Mouse (Mus musculus) frontal cortex, adult (tissue): ENCODE data around the gene Olfr101.

Source experiments
- ATAC-seq: cut with Nextera tagmentation; 2 replicates; pipeline ENCODE4 v1.9.2; 2017; ENCODE audit warnings: mild to moderate bottlenecking, moderate library complexity, mixed read lengths; ENCODE audit not compliant: low TSS enrichment

Olfr101 gene

GRCm38 (mm10) chr17:37304213-37304612 is at the start of gene Olfr101:
TSS of gene Olfr101 (minus strand) at chr17:37304313.
- no peak for ATAC-seq

- no peak for ATAC-seq
These were observed 35.5 kb upstream of the Olfr101 start, which contains the start of gene Olfr103 for GRCm38 (mm10) chr17:37339598-37339997. TSS of gene Olfr103 (minus strand) at chr17:37339698.

- ATAC-seq, result no peak
These were observed 12.8 kb upstream of the Olfr101 start, which contains the start of gene Olfr102 for GRCm38 (mm10) chr17:37316954-37317353. TSS of gene Olfr102 (minus strand) at chr17:37317054.

GRCm38 (mm10) chr17:37310146-37310699 is 6.1 kb upstream of the Olfr101 start:
- no peak for ATAC-seq

GRCm38 (mm10) chr17:37308483-37308882 is 4.4 kb upstream of the Olfr101 start:
- ATAC-seq, result no peak

- no peak for ATAC-seq
These were observed 20.8 kb downstream of the Olfr101 start, which contains the start of gene Olfr99 for GRCm38 (mm10) chr17:37283360-37283759. TSS of gene Olfr99 (minus strand) at chr17:37283460.

- no peak for ATAC-seq
These were observed 23.8 kb downstream of the Olfr101 start for GRCm38 (mm10) chr17:37280331-37280730.

- no peak for ATAC-seq
These were observed 27.5 kb downstream of the Olfr101 start for GRCm38 (mm10) chr17:37276573-37276972.

GRCm38 (mm10) chr17:37275626-37276248 is 28.4 kb downstream of the Olfr101 start:
- ATAC-seq, result no peak

- peak; percentile 13 for ATAC-seq
These were observed 33.4 kb downstream of the Olfr101 start for GRCm38 (mm10) chr17:37270702-37271092.

- peak; percentile 99 for ATAC-seq
These were observed 33.9 kb downstream of the Olfr101 start, which contains the start of gene H2-M3 for GRCm38 (mm10) chr17:37270058-37270701. TSS of gene H2-M3 (plus strand) at chr17:37270220.

- no peak for ATAC-seq
These were observed 40.5 kb downstream of the Olfr101 start, which contains the start of gene Olfr98 for GRCm38 (mm10) chr17:37263626-37264025. TSS of gene Olfr98 (minus strand) at chr17:37263749.

GRCm38 (mm10) chr17:37250544-37250943 is 53.6 kb downstream of the Olfr101 start:
- 0 out of 2 replicates have a peak, but pooled peaks have one; percentile 70 for ATAC-seq

- ATAC-seq, result no peak
These were observed 54.7 kb downstream of the Olfr101 start for GRCm38 (mm10) chr17:37249460-37249859.
